Mouse (Mus musculus) ES-E14 (cell line): Measurements from ENCODE around the gene Mrtfb.

Experiments
- CHD2 ChIP-seq: IDR thresholded peaks from 2 replicates; pipeline ENCODE4 v1.6.1; 2014; ENCODE audit warnings: mild to moderate bottlenecking, low read depth, low read length, inconsistent platforms
- MAFK ChIP-seq: IDR thresholded peaks from 2 replicates; pipeline ENCODE4 v1.6.1; 2014; ENCODE audit warnings: mild to moderate bottlenecking, low read depth, low read length, inconsistent platforms; ENCODE audit not compliant: insufficient read depth
- ZC3H11A ChIP-seq: IDR thresholded peaks from 2 replicates; pipeline ENCODE4 v1.6.1; 2012; ENCODE audit warnings: low read depth, mild to moderate bottlenecking, inconsistent platforms, low read length, borderline replicate concordance

- no peak for TF ChIP-seq ZC3H11A
- no peak for TF ChIP-seq CHD2
- no peak for TF ChIP-seq MAFK
These were observed 83.2 kb downstream of the Mrtfb start for GRCm38 (mm10) chr16:13339433-13339832.
